Mouse (Mus musculus) embryo, embryonic 11 days (tissue): ENCODE data around the gene Slc37a3.
"Not testable (repeated sequence)": the region's sequence is repeated elsewhere in the genome, so short reads cannot be mapped to it uniquely, and the experiment has no call there.

ENCODE experiments used
- DNase-seq: peaks from one replicate; pipeline ENCODE4 v3.0.0-alpha.2; 2015

Slc37a3 gene

DNA sequence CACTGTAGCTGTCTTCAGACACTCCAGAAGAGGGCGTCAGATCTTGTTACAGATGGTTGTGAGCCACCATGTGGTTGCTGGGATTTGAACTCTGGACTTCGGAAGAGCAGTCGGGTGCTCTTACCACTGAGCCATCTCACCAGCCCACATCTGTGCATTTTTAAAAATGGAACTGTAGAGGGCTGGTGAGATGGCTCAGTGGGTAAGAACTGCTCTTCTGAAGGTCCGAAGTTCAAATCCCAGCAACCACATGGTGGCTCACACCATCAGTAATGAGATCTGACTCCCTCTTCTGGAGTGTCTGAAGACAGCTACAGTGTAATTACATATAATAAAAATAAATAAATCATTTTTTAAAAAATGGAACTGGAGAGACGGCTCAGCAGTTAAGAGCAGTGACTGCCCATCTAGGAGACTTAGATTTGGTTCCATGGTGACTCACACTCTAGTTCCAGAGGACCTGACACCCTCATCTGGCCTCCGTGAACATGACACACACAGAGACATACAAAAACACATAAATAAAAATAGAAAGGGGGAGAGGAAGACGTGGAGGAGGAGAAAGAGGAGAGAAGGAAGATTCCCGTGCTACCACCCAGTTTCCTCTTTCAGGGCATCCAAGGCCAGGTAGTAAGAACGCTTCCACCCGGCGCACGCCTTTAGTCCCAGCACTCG lies 823 bp upstream of the Slc37a3 start:
- DNase-seq, result not testable (repeated sequence)

DNA sequence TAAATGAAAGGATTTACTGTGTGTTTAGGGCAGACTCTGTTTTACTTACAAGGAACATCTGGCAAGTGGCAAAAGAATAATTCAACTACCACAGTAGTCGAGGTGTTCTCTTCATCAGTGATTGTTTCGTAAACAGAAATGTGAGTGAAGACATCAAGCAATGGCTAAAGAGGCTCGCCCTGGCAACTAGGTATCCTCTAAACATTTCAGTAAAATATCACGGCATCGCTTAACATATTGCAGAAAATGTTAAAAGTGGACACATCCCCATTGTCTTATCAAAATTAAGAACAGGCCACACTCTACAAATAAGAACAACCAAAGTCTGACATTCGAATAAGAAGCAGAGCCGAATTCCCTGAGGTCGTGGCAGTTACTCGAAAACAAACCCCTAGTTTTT lies 700 bp downstream of the Slc37a3 start:
- no peak for DNase-seq

DNA sequence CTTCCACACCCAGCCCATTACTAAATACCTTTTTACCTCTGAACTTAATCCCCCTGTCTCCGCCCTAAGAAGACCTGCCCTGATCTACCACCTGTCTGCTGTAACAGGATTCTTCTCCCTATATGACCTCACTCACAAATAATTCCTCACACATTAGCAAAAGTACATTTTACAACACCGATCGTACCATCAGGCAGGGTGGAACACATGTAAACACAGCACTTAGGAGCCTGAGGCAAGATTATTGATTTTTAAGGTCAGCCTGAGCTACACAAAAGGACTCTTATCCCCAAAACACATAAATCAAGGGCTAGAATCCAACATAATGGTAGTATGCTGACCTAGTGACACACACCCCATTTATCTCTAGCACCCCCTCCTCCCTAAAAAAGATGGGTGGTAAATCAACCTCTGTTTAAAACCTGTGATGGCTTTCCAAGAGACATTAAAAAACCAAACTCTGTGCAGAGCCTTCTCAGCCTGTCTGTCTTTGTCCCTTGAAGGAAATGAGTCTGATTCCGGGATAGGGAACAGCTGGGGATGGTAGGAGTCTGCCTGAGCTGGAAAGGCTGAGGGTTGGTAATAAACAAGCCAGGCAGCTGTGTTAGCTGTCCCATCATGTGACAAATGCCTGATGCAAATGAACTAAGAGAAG lies 4.0 kb downstream of the Slc37a3 start:
- DNase-seq, result peak; percentile 26

DNA sequence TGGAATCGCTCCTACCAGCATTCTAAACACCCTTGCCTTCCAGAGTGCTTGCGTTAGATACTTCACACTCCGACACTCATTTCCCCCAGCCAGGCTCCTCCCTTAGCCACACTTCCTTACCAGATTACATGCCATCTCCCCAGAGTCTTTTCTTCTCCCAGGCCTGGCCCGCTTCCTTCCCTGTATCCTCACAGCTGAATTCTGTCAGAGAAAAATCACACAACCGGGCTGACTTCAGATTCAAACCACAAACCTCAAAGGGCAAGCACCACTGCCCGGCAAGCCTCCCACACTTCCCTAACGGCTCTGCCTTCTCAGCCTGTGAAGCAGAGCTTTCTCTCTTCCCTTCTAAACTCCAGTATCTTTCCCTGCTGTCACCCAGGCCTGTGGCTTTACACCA lies 4.7 kb downstream of the Slc37a3 start:
- peak; percentile 13 for DNase-seq

DNA sequence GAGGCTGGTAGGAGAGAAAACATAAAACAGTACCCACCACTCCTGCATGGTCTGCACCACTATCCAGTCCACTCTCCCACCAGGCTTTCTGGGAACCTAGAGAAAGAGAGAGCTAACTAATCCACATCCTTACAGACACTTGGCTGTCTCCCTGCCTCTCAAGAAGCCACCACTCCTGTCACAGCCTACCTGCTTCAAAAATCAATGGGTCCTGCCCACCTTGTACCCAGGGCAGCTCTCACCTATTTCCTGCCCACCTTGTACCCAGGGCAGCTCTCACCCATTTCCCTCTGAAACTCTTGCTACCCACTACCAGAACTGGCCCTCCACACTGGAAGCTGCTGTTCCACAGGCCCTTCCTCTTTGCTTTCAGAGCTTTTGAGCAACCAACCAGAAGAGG lies 5.4 kb downstream of the Slc37a3 start:
- DNase-seq, result no peak

DNA sequence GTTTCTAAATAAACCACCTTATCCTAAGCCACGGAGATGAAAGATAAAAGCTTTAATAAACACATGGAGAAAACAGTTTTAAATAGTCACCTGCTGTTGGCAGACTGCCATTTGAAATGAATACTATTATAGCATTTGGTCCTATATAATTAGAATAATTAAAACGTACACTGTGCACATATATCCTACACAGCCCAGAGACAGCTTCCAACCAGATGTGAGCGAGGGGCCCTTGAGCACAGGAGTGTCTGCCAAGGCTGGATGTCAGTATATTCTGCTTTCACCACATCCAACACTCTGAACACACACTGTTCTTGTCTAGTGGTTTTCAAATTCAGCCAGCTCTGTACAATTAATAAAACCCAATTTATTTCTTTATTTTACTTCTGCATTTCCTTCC lies 7.8 kb downstream of the Slc37a3 start:
- no peak for DNase-seq

DNA sequence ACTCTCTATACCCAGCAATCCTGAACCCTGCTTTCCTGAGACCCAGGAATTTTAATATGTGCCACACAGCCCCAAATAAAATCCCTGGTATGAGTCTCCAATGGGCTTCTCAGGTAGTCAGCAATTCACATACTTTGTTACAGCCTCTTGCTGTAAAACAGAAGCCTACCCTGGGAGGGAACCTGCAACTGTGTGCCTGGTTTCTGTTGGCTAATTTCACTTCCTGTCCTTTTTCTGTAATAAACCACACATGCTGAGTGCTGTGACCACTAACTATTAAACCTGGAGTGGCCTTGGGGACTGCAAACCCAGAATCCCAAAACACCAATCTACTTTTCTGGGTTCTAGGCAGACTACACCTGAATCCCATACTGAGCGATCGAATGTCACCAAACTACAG lies 14.8 kb downstream of the Slc37a3 start:
- DNase-seq, result no peak

DNA sequence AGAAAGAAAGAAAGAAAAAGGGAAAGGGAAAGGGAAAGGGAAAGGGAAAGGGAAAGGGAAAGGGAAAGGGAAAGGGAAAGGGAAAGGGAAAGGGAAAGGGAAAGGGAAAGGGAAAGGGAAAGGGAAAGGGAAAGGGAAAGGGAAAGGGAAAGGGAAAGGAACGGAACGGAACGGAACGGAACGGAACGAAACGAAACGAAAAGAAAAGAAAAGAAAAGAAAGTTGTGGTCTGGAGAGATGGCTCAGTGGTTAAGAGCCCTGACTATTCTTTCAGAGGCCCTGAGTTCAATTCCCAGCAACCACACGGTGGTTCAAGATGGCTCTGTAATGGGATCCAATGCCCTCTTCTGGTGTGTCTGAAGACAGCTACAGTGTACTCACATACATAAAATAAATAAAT lies 18.3 kb downstream of the Slc37a3 start:
- not testable (repeated sequence) for DNase-seq

DNA sequence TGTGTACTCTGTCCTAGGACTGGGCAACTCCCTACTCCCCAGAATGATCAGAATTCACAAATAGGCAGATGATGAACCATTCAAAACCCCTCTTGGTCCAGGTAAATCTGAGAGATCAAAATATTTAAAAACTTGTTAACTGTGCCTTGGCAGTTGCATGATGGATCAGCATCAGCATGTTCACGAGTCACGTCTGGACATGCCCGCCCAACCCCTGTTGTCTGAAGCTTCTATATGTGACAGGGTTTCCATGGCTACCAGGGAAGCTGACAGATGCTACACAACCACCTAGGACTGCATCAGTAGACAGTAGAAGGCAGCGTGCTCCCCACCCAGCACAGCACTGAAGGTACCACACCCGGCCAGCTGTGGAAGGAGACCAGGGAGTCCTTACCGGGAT lies 28.5 kb downstream of the Slc37a3 start:
- DNase-seq, result no peak

DNA sequence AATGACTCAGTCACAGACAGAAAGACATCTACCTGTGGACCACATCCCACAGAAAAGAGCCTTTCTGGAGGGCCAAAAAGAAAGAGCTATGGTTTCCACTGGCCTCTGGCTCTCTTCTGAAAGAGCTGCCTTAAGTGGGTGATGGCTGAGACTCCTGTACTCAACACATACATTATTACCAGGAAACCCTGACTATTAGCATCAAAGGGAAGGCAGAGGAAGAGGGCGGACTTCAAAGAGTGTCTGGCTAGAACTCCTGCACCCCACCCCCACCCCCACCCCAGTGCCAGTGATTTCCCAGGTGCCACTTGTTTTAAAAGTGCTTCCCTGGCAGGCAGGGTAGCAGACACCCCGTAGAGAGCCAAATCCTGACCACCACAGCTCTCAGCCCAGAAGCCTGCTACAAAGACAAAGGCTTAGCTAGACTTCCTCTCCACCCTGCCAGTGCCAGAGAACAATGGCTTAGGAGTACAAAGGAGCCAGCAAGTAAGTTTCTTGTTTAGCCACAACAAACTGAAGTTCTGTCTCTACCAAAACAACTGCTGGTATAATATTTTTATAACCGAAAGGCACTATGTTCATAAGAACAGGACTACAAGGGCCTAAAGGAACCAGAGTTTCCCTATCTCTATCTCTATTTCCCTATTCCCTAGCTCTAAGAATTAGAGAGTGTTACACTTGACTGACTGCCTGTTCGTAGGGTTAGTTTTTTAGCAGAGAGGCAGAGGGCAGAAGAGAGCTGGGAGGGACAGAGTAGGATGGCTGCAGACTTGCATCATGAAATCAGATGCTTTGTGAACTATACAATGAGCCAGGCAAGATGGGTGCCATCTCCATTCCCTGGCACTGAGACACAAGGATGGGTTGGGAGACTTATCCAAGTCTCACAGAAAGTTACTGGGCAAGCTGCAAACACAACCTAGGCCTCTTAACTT lies 29.3 kb downstream of the Slc37a3 start:
- peak; percentile 43 for DNase-seq

DNA sequence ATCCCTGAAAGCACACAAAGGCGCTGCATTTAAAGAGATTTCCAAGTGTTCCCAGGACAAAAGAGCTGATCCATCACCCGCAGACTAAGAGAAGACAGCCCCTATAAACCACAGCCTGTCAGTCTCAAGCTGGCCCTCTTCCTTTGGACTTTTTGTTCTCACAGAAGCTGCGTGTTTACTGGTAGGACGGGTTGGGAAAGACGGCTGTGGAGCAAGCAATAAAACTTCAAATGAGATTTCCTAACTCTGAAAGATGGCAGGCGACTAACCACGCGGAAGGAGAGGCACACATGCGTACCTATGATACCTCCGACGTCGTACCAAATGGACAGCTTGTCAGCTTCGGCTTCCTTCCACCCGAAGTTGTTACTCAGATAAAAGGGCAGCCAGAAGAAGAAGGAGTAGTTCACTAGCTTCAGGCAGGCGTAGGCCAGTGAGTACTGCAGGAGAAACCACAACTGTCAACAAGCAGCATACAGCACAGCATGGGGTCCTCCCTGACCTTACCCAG lies 30.4 kb downstream of the Slc37a3 start:
- peak; percentile 72 for DNase-seq

DNA sequence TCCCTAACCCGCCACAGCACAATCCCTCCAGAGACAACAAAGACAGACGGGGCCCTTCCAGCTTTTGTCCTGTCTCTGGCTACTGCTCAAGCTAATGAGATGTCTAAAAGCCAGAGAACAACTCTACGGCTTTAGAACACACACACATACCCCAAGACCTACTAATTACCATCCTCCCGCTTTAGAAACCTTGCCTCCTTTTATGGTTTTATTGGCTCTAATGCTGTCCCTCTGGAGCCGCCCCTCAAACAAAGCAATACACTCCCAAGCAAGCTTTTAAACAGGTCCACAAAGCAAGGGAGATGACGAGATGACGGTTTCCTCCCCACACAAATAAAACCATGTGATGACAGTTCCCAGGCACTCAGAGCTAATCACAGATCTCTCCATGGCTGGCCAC lies 32.0 kb downstream of the Slc37a3 start:
- peak; percentile 38 for DNase-seq

DNA sequence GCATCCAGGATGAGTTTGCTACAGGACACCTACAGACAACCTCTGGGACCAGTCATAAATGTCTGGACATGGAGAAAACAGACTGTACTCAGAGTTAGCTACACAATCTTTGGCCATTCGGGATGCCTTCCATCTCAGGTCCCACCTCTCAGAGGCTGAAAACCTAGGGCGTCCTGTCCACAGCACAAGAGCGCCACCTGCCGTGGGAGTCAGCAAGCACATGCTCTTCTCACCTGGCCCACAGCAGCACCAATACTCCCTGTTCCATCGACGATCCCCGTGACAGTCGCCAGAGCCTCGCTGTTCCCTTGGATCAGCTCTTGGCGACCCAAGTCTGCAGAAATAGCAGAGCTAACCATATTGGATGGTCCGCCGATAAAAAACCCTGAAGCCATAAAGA lies 33.5 kb downstream of the Slc37a3 start:
- peak; percentile 85 for DNase-seq

DNA sequence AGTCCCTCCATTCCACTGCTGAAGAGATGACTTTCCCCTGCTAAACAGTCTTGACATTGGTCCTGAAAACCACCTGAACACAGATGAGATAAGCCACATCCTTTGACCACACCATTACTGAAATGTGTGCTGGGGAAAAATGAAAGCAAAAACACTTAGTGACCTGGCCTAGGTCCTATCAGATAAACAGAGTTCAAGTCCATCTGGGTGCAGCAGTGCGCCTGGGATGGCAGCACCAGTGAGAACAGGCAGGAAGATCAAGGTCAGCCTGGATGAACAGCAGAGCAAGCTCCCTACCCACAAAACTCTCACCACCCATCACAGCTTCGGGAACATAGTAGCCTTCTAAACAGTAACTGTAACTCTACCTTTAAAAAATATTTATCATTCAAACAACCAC lies 35.7 kb downstream of the Slc37a3 start:
- no peak for DNase-seq

DNA sequence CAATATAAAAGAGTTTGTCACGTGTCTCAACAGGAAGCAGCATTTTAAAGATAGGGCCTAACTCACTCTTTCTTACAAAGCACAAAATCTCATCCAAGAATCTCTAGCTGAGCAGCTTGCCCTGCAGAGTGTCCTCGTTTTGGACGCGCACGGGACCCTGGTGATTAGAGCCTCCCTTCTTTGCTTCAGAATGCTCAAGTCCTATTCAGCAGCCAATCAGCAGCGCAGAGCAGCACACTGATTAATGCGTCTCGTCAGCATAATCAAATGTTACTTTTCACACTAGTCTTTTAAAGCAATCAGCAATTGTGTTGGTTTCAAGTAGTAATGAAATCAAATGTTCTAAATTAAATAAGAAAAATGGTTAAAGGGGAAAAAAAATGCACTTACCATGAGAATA lies 39.1 kb downstream of the Slc37a3 start:
- DNase-seq, result no peak

DNA sequence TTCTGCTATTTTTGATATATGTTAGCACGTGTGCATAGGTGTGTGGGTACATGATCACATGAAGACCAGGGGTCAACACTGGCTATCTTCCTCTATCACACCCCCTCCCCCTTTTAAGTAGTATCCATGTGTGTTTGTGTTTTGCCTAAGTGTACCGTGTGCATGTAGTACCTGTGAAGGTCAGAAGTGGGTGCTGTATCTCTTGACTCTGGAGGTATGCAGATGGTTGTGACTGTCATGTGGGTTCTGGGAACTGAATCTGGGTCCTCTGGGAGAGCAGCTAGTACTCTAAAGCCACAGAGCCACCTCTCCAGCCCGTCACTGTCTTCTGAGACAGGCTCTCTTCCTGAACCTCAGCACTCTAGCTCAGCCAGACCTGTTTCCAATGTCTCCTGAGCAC lies 42.6 kb downstream of the Slc37a3 start:
- no peak for DNase-seq

DNA sequence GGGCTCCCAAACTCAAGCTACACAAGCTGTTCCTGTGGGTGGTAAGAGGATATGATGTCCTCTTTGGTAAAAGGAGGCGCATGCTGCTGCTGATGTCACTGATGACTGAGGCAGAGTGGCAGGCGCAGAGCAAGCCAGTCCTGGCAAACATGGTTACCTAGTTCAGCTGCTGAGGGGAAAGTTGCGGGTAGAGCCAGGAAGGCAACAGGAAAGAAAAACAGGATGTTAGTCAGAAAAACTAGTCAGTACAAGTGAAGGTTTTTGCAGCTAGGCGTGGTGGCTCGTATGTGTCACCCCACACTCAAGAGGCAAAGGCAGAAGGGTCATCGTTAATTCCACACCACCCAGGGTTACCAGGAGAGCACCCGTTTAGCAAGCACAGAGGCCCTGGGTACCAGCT lies 43.3 kb downstream of the Slc37a3 start:
- no peak for DNase-seq

DNA sequence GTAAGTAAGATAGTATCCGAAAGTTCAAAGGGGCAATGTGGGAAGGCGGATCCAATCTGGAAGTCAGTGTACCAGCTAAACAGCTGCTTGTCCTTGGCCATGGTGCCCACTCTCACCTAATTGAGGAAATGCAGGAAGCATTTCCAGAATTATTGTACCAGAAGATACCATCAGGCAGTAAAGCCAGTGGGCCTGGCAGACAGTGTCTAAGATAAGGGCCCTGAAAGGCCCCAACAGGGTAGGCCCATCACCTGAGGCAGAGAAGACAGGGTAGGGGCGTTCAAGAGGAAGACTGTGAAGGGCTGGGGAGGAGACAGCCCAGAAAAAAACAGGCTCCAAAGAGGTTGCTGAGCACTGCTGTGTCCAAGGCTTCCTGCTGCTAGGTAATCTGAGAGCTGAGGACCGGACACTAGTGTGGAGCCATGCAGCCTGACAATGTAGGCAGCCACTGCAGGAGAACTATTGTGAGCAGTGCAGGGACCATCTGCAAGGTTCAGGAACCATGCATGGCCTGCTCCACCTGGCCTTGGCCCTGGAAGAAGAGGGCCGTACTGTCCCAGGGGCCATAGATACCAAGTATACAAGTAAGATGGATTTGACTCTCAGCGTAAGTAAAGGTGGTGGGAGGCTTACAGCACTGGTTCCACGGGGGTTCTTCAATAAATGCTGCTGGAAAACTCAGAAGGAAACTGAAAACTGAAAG lies 45.3 kb downstream of the Slc37a3 start:
- no peak for DNase-seq

DNA sequence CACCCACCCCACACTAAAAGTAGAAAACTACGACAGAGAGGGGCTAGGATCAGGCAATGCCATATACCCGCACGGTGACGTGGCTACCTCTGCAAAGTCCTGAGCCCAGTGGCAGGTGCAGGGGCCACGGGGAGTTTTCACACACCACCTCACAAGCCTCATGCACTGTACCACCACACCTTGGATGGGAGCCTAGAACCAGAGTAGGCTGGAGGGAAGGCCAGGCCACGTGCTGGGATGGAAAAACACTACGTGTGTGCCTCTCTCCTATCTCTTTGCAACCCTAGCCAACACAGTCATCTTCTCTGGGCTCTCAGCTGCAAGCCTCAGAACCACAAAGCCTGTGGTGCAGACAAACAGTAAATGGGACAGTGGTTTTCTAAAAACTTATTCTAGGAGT lies 46.5 kb downstream of the Slc37a3 start:
- DNase-seq, result no peak

DNA sequence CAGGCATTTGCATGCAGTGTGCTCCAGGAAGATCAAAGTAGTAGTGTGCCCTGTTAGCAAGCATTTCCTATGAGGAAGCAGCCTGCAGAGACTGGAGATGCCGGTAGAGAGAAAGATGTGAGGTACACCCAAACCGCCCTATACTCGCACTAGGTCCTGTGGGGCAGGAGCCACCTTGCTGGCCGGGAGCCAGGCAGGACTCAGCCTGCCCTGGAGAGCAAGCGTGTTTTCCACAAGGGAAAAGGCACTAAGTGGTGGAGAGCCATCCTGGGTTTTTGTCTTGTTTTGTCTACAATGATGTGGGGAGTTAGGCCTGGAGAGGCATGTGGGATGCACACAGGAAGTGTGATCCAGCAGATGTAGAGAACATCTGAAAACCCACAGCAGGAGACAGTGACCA lies 57.2 kb downstream of the Slc37a3 start:
- DNase-seq, result no peak

DNA sequence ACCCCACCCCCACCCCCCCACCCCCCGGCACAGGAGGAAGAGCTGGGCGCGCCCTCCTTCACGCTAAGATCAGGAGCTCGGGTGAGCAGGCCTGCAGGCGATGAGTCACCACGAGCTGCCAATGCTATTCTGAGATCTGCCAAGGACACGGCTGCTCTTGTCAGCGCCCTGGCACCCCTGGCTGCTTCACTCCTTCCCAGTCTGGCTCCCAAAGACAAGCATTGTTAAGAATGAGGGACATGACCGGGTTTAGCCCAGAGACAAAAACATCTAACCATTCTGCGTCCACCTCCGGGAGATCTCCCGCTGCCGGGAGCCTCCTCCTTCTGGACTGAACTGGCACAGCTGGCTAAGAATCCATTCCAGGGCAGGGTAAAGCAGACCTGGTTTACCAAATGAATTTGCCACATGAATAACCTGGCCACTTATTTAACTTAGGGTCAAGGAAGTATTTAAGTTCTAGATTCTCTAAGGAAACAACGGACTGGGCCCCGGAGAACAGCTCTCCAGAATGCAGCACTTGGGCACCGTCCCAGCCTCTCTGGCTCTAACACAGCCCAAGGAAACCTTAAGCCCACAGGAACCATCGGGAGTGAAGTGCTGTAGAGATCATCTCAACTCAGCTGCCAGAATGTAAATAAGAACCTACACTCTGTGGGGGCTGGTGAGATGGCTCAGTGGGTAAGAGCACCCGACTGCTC lies 58.3 kb downstream of the Slc37a3 start:
- DNase-seq, result no peak

DNA sequence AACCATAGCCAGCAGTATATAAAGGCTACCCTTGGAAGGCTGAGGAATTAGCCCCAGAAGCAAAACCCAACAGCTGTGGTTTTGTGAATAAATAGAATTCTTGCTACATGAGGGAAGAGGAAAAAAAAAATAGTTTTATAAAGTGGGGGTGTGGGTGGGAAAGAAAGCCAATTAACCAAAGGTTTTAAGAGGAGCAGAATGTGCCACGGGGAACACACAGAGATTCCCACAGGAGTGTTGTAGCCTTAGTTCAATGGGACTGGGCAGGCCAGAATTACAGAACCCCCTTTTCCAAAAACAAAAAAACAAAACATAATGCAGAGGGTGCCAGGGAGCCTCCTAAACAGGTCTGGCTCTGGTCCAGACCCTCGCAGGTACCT lies 58.9 kb downstream of the Slc37a3 start:
- no peak for DNase-seq
